Mouse (Mus musculus): ENCODE data around the gene Dhx58. TPM values are rescaled to one million over a fixed set of nuclear protein-coding genes. Genes with fewer than 3 reads are reported as not detected.

Gene Dhx58
- polyA plus RNA-seq, 1 experiment from 2014 or later: 3.1 TPM

DNA sequence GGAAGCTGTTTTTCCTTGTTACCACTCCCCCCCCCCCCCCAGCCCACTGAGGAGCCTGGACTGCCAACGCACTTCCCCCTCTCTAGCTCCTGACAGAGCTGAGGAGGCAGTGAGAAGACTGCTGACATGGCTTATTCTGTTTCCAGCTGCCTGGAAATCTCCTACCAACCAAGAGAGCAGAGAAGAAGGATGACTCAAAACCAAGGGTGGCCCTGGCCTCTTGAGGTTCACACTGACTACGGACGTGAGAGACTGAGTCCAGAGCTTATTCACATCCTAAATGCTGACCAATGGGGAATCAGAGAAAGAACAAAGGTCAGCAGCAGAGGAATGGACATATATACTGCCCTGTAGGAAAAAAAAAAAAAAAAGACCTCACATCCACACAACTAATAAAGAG is 15.2 kb upstream of the Dhx58 start:
- no peaks in the 10 kb centered on the region for H3K27me3 ChIP-seq (ENCODE audit: low read depth, poor library complexity, severe bottlenecking)
- H3K27ac ChIP-seq: no peak overlapping the region
- no peak overlapping the region for H3K4me3 ChIP-seq
- H3K9me3 ChIP-seq (replicated peaks): no peaks in the 10 kb centered on the region
- WGBS: 89% methylated on average over 3 of the region's 3 CpGs
- peaks cover 32% of the 10 kb centered on the region for H3K4me1 ChIP-seq
- no peak for DNase-seq (ENCODE audit: low spot score)
- H3K36me3 ChIP-seq: peaks cover 58% of the 10 kb centered on the region

- H3K36me3 ChIP-seq: peaks cover 58% of the 10 kb centered on the region
- WGBS: 93% methylated on average over 4 of the region's 4 CpGs
- no peak for DNase-seq (ENCODE audit: low spot score)
Measured at GRCm38 (mm10) chr11:100718866-100719265, 14.8 kb upstream of the Dhx58 start.

DNA sequence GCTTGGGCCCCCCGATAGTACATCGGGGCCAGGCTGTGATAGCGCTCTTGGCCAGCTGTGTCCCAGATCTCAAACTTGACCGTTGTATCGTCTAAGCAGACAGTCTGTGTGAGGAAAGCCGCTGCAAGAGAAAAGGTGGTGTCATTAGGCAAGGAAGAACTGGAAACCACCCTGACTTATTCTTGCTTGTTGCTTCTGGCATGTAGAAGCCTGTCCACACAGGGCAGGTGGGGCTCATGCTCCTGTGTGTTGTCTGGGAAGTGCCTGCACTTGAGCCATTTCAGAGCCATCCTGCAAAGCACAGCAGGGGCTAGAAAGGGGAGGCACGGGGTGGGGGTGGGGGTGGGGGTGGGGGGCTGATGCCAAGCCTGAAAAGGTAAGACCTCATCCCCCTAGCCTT is 14.4 kb upstream of the Dhx58 start:
- Histone ChIP-seq H3K27me3 (ENCODE audit: low read depth, poor library complexity, severe bottlenecking) (no peaks in the 10 kb centered on the region), H3K4me3 (no peak overlapping the region), H3K36me3 (peaks cover 58% of the 10 kb centered on the region), H3K27ac (no peak overlapping the region), H3K9me3 (replicated peaks) (no peaks in the 10 kb centered on the region), H3K4me1 (peaks cover 38% of the 10 kb centered on the region)
- no peak for DNase-seq (ENCODE audit: low spot score)
- 92% methylated on average over 7 of the region's 7 CpGs for WGBS

More at GRCm38 (mm10) chr11:100718866-100719265, 14.8 kb upstream of the Dhx58 start:
- Histone ChIP-seq H3K9me3 (replicated peaks) (no peaks in the 10 kb centered on the region), H3K27ac (no peak overlapping the region), H3K27me3 (ENCODE audit: low read depth, poor library complexity, severe bottlenecking) (no peaks in the 10 kb centered on the region), H3K4me3 (no peak overlapping the region), H3K4me1 (peaks cover 34% of the 10 kb centered on the region)

DNA sequence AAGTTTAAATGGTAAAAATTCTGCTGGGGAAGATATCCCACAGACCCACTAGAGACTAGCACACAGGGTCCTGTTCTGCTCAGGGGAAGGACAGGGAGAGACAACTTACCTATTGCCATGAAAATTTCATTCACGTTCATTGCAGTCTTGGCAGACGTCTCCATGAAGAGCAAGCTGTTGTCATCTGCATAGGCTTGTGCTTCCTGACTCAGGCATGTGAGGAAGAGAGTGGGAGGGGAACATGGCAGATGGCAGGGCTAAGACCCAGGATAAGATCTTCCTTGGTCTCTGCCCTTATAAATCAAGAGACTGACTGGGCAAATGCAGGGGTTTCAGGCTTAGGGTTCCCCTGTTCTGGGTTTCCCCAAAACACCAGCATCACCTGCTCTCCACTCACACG is 12.6 kb upstream of the Dhx58 start:
- Histone ChIP-seq H3K9me3 (replicated peaks) (no peaks in the 10 kb centered on the region), H3K4me1 (peaks cover 45% of the 10 kb centered on the region), H3K27ac (no peak overlapping the region), H3K27me3 (ENCODE audit: low read depth, poor library complexity, severe bottlenecking) (no peaks in the 10 kb centered on the region), H3K4me3 (no peak overlapping the region), H3K36me3 (peaks cover 58% of the 10 kb centered on the region)
- no peak for DNase-seq (ENCODE audit: low spot score)
- WGBS: 92% methylated on average over 3 of the region's 3 CpGs

DNA sequence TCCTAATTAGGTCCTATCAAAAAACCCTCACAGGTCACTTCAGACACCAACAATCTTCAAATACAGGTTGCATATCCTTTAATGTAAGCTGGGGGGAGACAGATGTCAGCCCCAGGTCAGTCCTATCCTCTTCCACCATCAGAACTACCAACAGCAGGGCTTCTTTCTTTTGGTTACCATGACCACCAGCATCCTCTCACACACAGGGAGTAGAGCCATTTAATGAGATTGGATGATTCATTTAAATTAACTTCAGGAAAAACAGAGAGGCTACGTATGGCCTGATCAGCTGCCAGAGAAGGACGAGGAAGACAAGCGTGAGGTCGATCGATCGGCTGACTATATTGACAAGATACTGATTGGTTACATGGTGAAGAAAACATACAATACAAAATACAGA is 10.9 kb upstream of the Dhx58 start:
- 91% methylated on average over 6 of the region's 6 CpGs for WGBS
- H3K36me3 ChIP-seq: peaks cover 67% of the 10 kb centered on the region

DNA sequence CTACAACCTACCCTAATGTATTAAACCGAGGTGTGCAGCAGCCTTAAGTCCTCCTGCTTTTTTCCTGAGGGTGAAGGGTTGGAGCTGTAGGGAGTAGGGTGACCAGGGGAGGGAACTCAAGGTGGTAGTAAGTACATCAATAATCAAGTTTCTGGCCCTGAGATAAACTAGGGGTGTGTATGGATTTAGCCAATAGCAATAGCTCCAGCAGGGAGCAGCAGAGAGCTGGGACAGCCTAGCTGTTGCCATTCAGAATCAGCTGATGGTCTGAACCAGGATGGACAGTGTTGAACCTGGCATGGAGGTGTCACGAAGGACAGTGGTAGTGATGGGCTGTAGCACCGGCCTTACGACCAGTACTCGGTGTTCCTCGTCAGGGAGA is 10.5 kb upstream of the Dhx58 start:
- H3K4me1 ChIP-seq: peaks cover 51% of the 10 kb centered on the region
- H3K27ac ChIP-seq: peak overlapping the region; percentile 99
- H3K9me3 ChIP-seq (replicated peaks): no peaks in the 10 kb centered on the region
- peak; percentile 79 for DNase-seq (ENCODE audit: low spot score)
- H3K4me3 ChIP-seq: peak overlapping the region; percentile 43
- WGBS: 37% methylated on average over 6 of the region's 6 CpGs
- peaks cover 67% of the 10 kb centered on the region for H3K36me3 ChIP-seq
- H3K27me3 ChIP-seq (ENCODE audit: low read depth, poor library complexity, severe bottlenecking): no peaks in the 10 kb centered on the region

More for the DNA sequence above, 10.9 kb upstream of the Dhx58 start:
- Histone ChIP-seq H3K27me3 (ENCODE audit: low read depth, poor library complexity, severe bottlenecking) (no peaks in the 10 kb centered on the region), H3K4me3 (no peak overlapping the region), H3K27ac (no peak overlapping the region), H3K9me3 (replicated peaks) (no peaks in the 10 kb centered on the region), H3K4me1 (peaks cover 53% of the 10 kb centered on the region)
- DNase-seq (ENCODE audit: low spot score): no peak

DNA sequence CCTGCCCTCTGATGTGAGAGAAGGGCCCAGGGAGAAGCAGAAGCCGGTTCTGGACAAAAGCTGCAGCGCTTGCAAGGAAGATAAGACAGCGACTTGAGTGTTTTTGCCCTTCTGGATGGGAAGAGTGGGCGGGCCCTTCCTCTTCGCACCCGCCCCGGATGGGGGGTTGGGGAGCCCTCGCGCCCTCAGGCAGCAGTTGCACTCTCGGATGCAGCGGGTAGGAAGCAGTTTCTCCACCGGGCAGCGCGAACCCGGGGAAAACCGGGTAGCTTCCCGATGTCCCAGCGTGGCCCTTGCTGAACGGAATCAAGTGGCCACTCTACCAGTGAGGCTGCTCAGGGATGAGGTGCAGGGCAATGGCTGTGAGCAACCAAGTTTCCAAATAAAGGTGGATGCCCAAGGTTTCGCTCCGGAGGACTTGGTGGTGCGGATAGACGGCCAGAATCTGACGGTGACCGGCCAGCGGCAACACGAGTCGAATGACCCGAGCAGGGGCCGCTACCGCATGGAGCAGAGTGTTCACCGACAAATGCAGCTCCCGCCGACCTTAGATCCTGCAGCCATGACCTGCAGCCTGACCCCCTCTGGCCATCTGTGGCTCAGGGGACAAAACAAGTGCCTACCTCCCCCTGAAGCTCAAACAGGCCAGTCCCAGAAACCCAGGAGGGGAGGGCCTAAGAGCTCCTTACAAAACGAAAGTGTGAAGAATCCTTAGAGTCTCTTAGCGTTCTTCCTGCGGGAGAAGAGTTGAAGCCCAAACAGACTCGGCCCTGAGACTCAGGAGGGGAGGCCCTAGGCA is 9.9 kb upstream of the Dhx58 start, which contains the start of gene Hspb9:
Gene Hspb9 (plus strand): TSS at position 116 of the 799 bp plus-strand sequence.
- Histone ChIP-seq H3K27ac (peak within 1 kb of the TSS; percentile 99), H3K36me3 (peaks cover 67% of the 10 kb centered on the region)
- WGBS: 2% methylated on average over 38 of the region's 38 CpGs

DNA sequence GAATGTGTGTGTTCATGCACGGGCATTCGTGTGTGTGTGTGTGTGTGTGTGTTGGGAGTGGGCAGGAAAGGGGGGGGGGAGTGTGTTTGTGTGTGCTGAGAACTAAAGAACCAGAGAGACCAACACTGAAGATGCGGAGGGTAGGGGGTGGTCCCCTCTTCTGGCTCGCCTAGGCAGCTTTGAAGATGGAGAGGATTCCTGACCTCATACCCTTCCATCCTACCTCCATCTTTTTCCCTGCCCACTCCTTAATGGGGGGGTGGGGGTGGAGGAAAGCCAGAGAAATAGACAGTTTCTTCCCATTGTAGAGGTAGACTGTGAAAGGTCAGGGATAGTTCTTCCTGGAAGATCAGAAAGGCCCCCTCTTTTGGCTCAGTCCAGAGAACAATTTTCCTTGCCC is 9.1 kb upstream of the Dhx58 start:
- Histone ChIP-seq H3K9me3 (replicated peaks) (no peaks in the 10 kb centered on the region), H3K4me1 (peaks cover 51% of the 10 kb centered on the region), H3K27ac (peak overlapping the region; percentile 99), H3K4me3 (peak overlapping the region; percentile 43), H3K36me3 (peaks cover 67% of the 10 kb centered on the region), H3K27me3 (ENCODE audit: low read depth, poor library complexity, severe bottlenecking) (no peaks in the 10 kb centered on the region)
- no peak for DNase-seq (ENCODE audit: low spot score)
- WGBS: 69% methylated on average over 4 of the region's 4 CpGs

More for the DNA sequence above, 9.9 kb upstream of the Dhx58 start, which contains the start of gene Hspb9:
- Histone ChIP-seq H3K4me3 (peak within 1 kb of the TSS; percentile 97), H3K9me3 (replicated peaks) (no peaks in the 10 kb centered on the region), H3K27me3 (ENCODE audit: low read depth, poor library complexity, severe bottlenecking) (no peaks in the 10 kb centered on the region), H3K4me1 (peaks cover 51% of the 10 kb centered on the region)
- DNase-seq (ENCODE audit: low spot score): peak; percentile 74

DNA sequence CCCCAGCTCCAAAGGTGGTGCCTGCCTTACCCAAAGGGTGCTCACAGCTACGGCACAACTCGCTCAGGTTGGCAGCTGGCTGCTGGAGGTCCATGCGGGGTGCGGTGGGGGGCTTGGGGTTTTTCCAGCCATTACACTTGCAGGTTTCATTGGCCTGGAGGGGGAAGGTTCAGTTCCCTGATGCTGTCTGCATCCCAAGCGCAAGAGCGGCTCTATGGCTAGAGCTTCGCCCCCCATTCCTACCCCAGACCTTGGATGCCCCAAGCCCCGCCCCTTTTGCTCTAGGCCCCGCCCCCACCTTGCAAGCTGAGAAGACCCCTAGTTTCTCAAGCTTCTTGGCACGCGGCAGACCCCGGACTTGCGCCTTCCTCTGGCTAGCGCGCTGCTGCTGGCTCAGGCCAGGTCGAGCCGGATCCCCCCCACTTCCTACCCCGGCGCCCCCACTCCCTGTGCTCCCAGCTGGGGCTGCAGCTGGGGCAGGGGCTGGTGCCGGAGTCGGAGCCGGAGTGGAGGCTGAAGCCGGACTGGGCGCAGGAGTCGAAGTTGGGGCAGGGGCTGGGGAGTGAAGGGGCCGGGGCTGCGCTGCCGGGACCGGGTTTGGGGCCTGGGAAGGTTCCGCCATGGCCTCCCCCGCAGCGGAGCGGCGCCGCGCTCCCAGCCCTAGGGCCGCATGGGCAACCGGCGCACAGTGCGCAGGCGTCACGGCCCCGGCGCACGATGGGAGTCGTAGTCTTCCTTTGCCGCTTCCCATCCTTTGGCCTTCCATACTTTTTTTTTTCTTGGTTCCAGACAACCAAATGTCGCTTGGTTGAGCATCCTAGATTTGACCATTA is 7.9 kb upstream of the Dhx58 start, which contains the start of gene Kat2a:
Gene Kat2a (minus strand): TSS at position 683 of the 833 bp plus-strand sequence.
- peak within 1 kb of the TSS; percentile 97 for H3K4me3 ChIP-seq
- 2% methylated on average over 48 of the region's 48 CpGs for WGBS
- peak; percentile 87 for DNase-seq (ENCODE audit: low spot score)
- H3K27ac ChIP-seq: peak within 1 kb of the TSS; percentile 99
- H3K9me3 ChIP-seq (replicated peaks): no peaks in the 10 kb centered on the region
- peaks cover 67% of the 10 kb centered on the region for H3K36me3 ChIP-seq
- H3K27me3 ChIP-seq (ENCODE audit: low read depth, poor library complexity, severe bottlenecking): no peaks in the 10 kb centered on the region
- H3K4me1 ChIP-seq: peaks cover 51% of the 10 kb centered on the region

DNA sequence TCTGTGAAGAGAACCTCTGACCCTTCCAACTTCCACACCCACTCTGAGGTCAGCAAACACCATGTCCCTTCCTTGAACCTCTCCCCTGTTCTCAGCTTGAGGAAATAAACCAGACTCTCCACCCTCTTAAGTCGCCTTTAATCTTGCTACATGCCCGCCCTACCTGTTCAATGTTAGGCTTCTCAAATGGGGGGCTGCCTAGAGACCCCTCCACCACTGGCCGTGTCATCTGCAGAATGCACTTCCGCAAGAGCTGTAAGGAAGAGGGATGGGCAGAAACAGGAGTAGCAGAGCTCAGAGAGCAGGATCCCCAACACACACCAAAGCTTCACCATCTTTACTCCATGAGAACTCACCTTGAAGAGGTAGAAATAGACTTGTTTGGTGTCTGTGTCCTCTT is 6.9 kb upstream of the Dhx58 start:
- Histone ChIP-seq H3K4me3 (peak overlapping the region; percentile 97; the same call in 1 of the 2 replicates), H3K36me3 (peaks cover 67% of the 10 kb centered on the region), H3K27me3 (ENCODE audit: low read depth, poor library complexity, severe bottlenecking) (no peaks in the 10 kb centered on the region), H3K9me3 (replicated peaks) (no peaks in the 10 kb centered on the region), H3K4me1 (peaks cover 51% of the 10 kb centered on the region), H3K27ac (no peak overlapping the region)
- no peak for DNase-seq (ENCODE audit: low spot score)
- 87% methylated on average over 4 of the region's 4 CpGs for WGBS

DNA sequence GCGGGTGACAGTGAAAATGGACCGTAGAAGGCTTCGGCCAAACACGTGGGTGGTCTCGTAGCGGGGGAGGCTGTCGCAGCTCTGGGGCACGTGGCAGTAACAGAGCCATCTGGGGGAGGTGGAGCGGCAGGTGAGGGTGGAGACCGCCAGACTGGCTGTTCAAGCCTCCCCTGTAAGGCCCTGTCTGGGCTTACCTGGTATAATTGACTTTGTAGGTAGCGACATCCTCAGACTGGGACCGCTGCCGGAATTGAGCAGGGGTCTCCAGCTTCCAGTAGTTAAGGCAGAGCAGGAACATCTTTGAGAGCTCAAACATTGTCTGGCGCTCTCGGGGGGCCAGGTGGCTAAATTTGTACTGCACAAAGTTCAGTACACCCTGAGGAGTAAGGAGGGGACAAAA is 6.5 kb upstream of the Dhx58 start:
- H3K9me3 ChIP-seq (replicated peaks): no peaks in the 10 kb centered on the region
- H3K27ac ChIP-seq: no peak overlapping the region
- peaks cover 50% of the 10 kb centered on the region for H3K4me1 ChIP-seq
- no peak overlapping the region for H3K4me3 ChIP-seq
- no peaks in the 10 kb centered on the region for H3K27me3 ChIP-seq (ENCODE audit: low read depth, poor library complexity, severe bottlenecking)
- 90% methylated on average over 15 of the region's 15 CpGs for WGBS
- peaks cover 67% of the 10 kb centered on the region for H3K36me3 ChIP-seq
- no peak for DNase-seq (ENCODE audit: low spot score)

- Histone ChIP-seq H3K27ac (no peak overlapping the region), H3K27me3 (ENCODE audit: low read depth, poor library complexity, severe bottlenecking) (no peaks in the 10 kb centered on the region), H3K4me3 (no peak overlapping the region), H3K9me3 (replicated peaks) (no peaks in the 10 kb centered on the region), H3K36me3 (peaks cover 68% of the 10 kb centered on the region), H3K4me1 (peaks cover 46% of the 10 kb centered on the region)
- WGBS: 94% methylated on average over 9 of the region's 9 CpGs
- no peak for DNase-seq (ENCODE audit: low spot score)
Measured at GRCm38 (mm10) chr11:100709201-100709810, 5.2 kb upstream of the Dhx58 start.

Data from limb, embryonic 10.5 days (tissue).